Mouse (Mus musculus) heart, embryonic 13.5 days (tissue): ENCODE measurements around the gene Cep63. TPM values are rescaled to one million over a fixed set of nuclear protein-coding genes. Genes with fewer than 3 reads are reported as not detected.

Experiments
- ATAC-seq: fragments of 200-750 bp; cut with Nextera tagmentation; 2 replicates; pipeline ENCODE4 v1.8.0; 2017; ENCODE audit warnings: moderate TSS enrichment; ENCODE audit not compliant: insufficient number of reproducible peaks, low FRiP score, low TSS enrichment; ENCODE audit errors: extremely low read depth
- H3K27ac ChIP-seq: fragments of 300-500 bp; sonication (generic); replicated peaks from 2 replicates; pipeline ENCODE4 v1.5.1; 2015; ENCODE audit warnings: moderate library complexity, mild to moderate bottlenecking, inconsistent platforms
- H3K27me3 ChIP-seq: fragments of 300-500 bp; sonication (generic); replicated peaks from 2 replicates; pipeline ENCODE4 v1.6.1; 2015; ENCODE audit warnings: mild to moderate bottlenecking, inconsistent platforms
- H3K36me3 ChIP-seq: fragments of 300-500 bp; sonication (generic); 2 replicates; pipeline ENCODE4 v1.6.1; 2015; ENCODE audit warnings: mild to moderate bottlenecking, inconsistent platforms
- H3K4me1 ChIP-seq: fragments of 300-500 bp; sonication (generic); 2 replicates; pipeline ENCODE4 v1.6.1; 2015; ENCODE audit warnings: inconsistent platforms
- H3K4me2 ChIP-seq: fragments of 300-500 bp; sonication (generic); 2 replicates; pipeline ENCODE4 v1.6.1; 2015; ENCODE audit warnings: inconsistent platforms, mild to moderate bottlenecking, moderate library complexity
- H3K4me3 ChIP-seq: fragments of 300-500 bp; sonication (generic); 2 replicates; pipeline ENCODE4 v1.5.1; 2015; ENCODE audit warnings: moderate library complexity, mild to moderate bottlenecking, inconsistent platforms
- H3K9ac ChIP-seq: fragments of 300-500 bp; sonication (generic); 2 replicates; pipeline ENCODE4 v1.6.1; 2015; ENCODE audit warnings: inconsistent platforms, mild to moderate bottlenecking, moderate library complexity
- H3K9me3 ChIP-seq: fragments of 300-500 bp; sonication (generic); 2 replicates; pipeline ENCODE4 v1.6.1; 2016; ENCODE audit warnings: inconsistent platforms
- WGBS: fragments of 180-500 bp; shearing (Covaris S2); methylation state at CpG from one replicate; pipeline ENCODE4 v1.1.7; 2015; ENCODE audit warnings: mixed read lengths; 5-methylcytosine and 5-hydroxymethylcytosine counted together
- polyA plus RNA-seq: library from polyadenylated mRNA; unstranded; fragments of >200 nt; fragmentation: Nextera tagmentation; extraction: Ambion mirVana; gene quantifications from 2 replicates; pipeline ENCODE4 v1.2.1, GENCODE M21; 2015

Gene Cep63
- polyA plus RNA-seq, 1 experiment from 2014 or later, result 43.6 TPM

GRCm38 (mm10) chr9:102539699-102540098, 86.6 kb downstream of the Cep63 start:
- peaks cover 13% of the 10 kb centered on the region for H3K4me1 ChIP-seq
- no peak overlapping the region for H3K4me2 ChIP-seq
- H3K9ac ChIP-seq, result no peak overlapping the region
- 53% methylated on average over 7 of the region's 7 CpGs for WGBS
- H3K4me3 ChIP-seq, result no peak overlapping the region
- no peak for ATAC-seq
- peaks cover 65% of the 10 kb centered on the region for H3K27me3 ChIP-seq
- no peaks in the 10 kb centered on the region for H3K36me3 ChIP-seq
- no peak overlapping the region for H3K27ac ChIP-seq
- H3K9me3 ChIP-seq, result no peaks in the 10 kb centered on the region

GRCm38 (mm10) chr9:102536968-102537367, 89.4 kb downstream of the Cep63 start:
- WGBS, result 87% methylated on average over 4 of the region's 4 CpGs
- Histone ChIP-seq H3K9ac (no peak overlapping the region), H3K27me3 (peaks cover 46% of the 10 kb centered on the region), H3K27ac (no peak overlapping the region), H3K4me1 (no peaks in the 10 kb centered on the region), H3K9me3 (no peaks in the 10 kb centered on the region), H3K4me2 (no peak overlapping the region), H3K4me3 (no peak overlapping the region), H3K36me3 (no peaks in the 10 kb centered on the region)
- no peak for ATAC-seq

Other genes starting within 250 kb of the Cep63 start
- gene Ky, start 120.8 kb downstream of the Cep63 start, polyA plus RNA-seq, result 0.75 and 2.0 TPM in 2 replicates
- 224 and 259 TPM in 2 replicates for gene Anapc13, start 238 bp downstream of the Cep63 start, polyA plus RNA-seq
- 35.9 and 36.6 TPM in 2 replicates for gene Amotl2, start 90.1 kb upstream of the Cep63 start, polyA plus RNA-seq
- gene Ryk, start 208.4 kb upstream of the Cep63 start, polyA plus RNA-seq, result 9.6 and 10.8 TPM in 2 replicates